Mouse (Mus musculus) myocyte (in vitro differentiated cells): ENCODE data around the gene Lrrc28. TPM values are rescaled to one million over a fixed set of nuclear protein-coding genes. Genes with fewer than 3 reads are reported as not detected.

Experiments
- H3K27me3 ChIP-seq: one replicate; pipeline ENCODE4 v1.6.1; 2011; ENCODE audit not compliant: control insufficient read depth, insufficient read depth, insufficient read length
- H3K36me3 ChIP-seq: one replicate; pipeline ENCODE4 v1.6.1; 2011; ENCODE audit not compliant: control insufficient read depth, insufficient read depth
- H3K4me2 ChIP-seq: one replicate; pipeline ENCODE4 v1.6.1; 2011; ENCODE audit warnings: low read depth, control low read depth
- H3K4me3 ChIP-seq: one replicate; pipeline ENCODE4 v1.5.1; 2011; ENCODE audit warnings: mild to moderate bottlenecking, control low read depth, moderate library complexity
- H3K79me2 ChIP-seq: one replicate; pipeline ENCODE4 v1.6.1; 2011; ENCODE audit not compliant: control insufficient read depth, insufficient read depth
- H3ac ChIP-seq: one replicate; pipeline ENCODE4 v1.6.1; 2011; ENCODE audit not compliant: control insufficient read depth, insufficient read length
- CEBPB ChIP-seq: IDR thresholded peaks from 2 replicates; pipeline ENCODE4 v1.6.1; 2011; ENCODE audit warnings: mild to moderate bottlenecking, moderate library complexity; ENCODE audit not compliant: poor library complexity, insufficient read depth, severe bottlenecking
- E2F4 ChIP-seq: IDR thresholded peaks from one replicate; pipeline ENCODE4 v1.6.1; 2011; ENCODE audit warnings: mild to moderate bottlenecking, control low read depth, moderate library complexity; ENCODE audit not compliant: insufficient read depth
- MAX ChIP-seq: IDR thresholded peaks from one replicate; pipeline ENCODE4 v1.6.1; 2011; ENCODE audit warnings: low read depth, mild to moderate bottlenecking, control low read depth
- MYOD1 ChIP-seq, 3 experiments: IDR thresholded peaks; one replicate each; pipeline ENCODE4 v1.6.1; 2011; ENCODE audit warnings: control low read depth in 2 of 3, low read depth in 2 of 3, mild to moderate bottlenecking in 2 of 3, moderate library complexity in 1 of 3; ENCODE audit not compliant: insufficient read length in 2 of 3, control insufficient read depth in 1 of 3
- MYOG ChIP-seq, 3 experiments: IDR thresholded peaks; one replicate each; pipeline ENCODE4 v1.6.1; 2011; ENCODE audit warnings: control low read depth in 2 of 3, low read depth in 2 of 3, mild to moderate bottlenecking in 2 of 3; ENCODE audit not compliant: insufficient read length in 2 of 3, control insufficient read depth in 1 of 3, insufficient read depth in 1 of 3
- POLR2A ChIP-seq: IDR thresholded peaks from one replicate; pipeline ENCODE4 v1.6.1; 2011; ENCODE audit warnings: low read depth, mild to moderate bottlenecking, control low read depth, moderate library complexity; ENCODE audit not compliant: insufficient read length
- POLR2AphosphoS2 ChIP-seq: IDR thresholded peaks from one replicate; pipeline ENCODE4 v1.6.1; 2011; ENCODE audit warnings: low read depth, control low read depth; ENCODE audit not compliant: insufficient read length
- REST ChIP-seq: IDR thresholded peaks from one replicate; pipeline ENCODE4 v1.6.1; 2011; ENCODE audit warnings: mild to moderate bottlenecking, control low read depth, moderate library complexity; ENCODE audit not compliant: insufficient read depth, insufficient read length
- SRF ChIP-seq: IDR thresholded peaks from one replicate; pipeline ENCODE4 v1.6.1; 2011; ENCODE audit warnings: low read depth; ENCODE audit not compliant: control insufficient read depth, insufficient read length
- TCF12 ChIP-seq: IDR thresholded peaks from one replicate; pipeline ENCODE4 v1.6.1; 2011; ENCODE audit warnings: mild to moderate bottlenecking, control low read depth; ENCODE audit not compliant: poor library complexity, insufficient read depth, severe bottlenecking
- TCF3 ChIP-seq: IDR thresholded peaks from one replicate; pipeline ENCODE4 v1.6.1; 2011; ENCODE audit warnings: low read depth, control low read depth; ENCODE audit not compliant: insufficient read length
- USF1 ChIP-seq: IDR thresholded peaks from one replicate; pipeline ENCODE4 v1.6.1; 2011; ENCODE audit warnings: low read depth, mild to moderate bottlenecking, control low read depth, moderate library complexity
- polyA plus RNA-seq: library from polyadenylated mRNA; unstranded; fragments of >200 nt; fragmentation: generic; extraction: Trizol; gene quantifications from one replicate; pipeline ENCODE4 v1.2.1, GENCODE M21; 2012; ENCODE audit warnings: missing spikeins

The Lrrc28 gene
- polyA plus RNA-seq, 1 experiment, result 24.2 TPM

DNA sequence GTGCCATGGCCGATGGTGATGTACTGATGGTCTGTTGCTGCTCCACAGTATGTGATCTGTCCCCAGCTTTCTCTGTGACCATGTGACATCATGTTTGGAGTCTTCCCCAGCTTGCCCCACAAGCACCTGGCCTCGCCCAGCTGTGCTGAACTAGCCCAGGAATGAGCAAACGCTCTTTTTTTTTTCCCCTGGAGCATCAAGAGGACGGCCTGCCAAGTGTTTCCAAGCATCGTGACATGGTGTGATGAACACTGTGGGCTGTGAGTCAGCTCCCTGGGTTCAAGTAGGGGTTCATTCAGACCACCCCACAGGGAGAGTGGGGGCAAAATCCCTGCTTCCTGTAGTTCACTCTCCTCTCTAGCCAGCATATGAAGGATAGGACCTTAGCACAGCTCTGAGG lies 28.6 kb upstream of the Lrrc28 start:
- TF ChIP-seq REST, result no peak
- no peak for TF ChIP-seq SRF
- TF ChIP-seq POLR2AphosphoS2, result peak; percentile 9
- TF ChIP-seq TCF3, result no peak
- TF ChIP-seq TCF12, result no peak
- TF ChIP-seq CEBPB, result no peak
- Histone ChIP-seq H3K36me3 (peaks cover 6% of the 10 kb centered on the region), H3K4me2 (no peak overlapping the region)

DNA sequence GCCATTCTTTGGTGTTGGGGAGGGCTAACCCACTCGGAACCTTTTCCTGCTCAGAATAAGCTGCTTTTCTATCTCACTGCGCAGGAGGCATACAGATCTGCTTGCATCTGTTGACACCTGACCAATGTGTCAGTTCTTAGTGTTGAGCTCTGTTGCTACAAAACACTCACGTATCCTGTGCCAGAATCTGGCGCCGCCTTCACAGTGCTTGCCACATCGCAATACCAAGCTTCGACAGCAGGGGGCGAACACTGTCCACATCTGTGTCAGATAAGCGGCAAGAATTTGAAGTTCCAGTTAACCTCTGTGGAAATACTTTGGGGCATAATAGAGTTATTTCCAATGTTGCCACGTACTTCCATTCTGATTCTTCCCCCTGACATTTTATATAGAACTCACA lies 27.6 kb upstream of the Lrrc28 start:
- H3K36me3 ChIP-seq, result peaks cover 6% of the 10 kb centered on the region
- H3K27me3 ChIP-seq, result no peaks in the 10 kb centered on the region
- H3K4me3 ChIP-seq, result no peak overlapping the region
- no peak for TF ChIP-seq POLR2A
- TF ChIP-seq USF1, result no peak
- no peak for TF ChIP-seq POLR2AphosphoS2
- no peak for TF ChIP-seq REST
- TF ChIP-seq CEBPB, result no peak
- no peak for TF ChIP-seq SRF
- TF ChIP-seq TCF3, result no peak
- TF ChIP-seq MYOG (IDR thresholded peaks at IDR 0.05; ENCODE audit: control insufficient read depth in 1 of 3, insufficient read depth in 1 of 3, insufficient read length in 2 of 3, low read depth in 2 of 3), result no peak
- no peak for TF ChIP-seq E2F4
- TF ChIP-seq MAX, result no peak
- TF ChIP-seq MYOD1 (IDR thresholded peaks at IDR 0.05; ENCODE audit: control insufficient read depth in 1 of 3, insufficient read length in 2 of 3, low read depth in 2 of 3), result no peak
- no peak for TF ChIP-seq TCF12
- H3K4me2 ChIP-seq, result no peak overlapping the region
- H3ac ChIP-seq, result no peak overlapping the region
- H3K79me2 ChIP-seq, result no peaks in the 10 kb centered on the region

More for the DNA sequence above, 28.6 kb upstream of the Lrrc28 start:
- Histone ChIP-seq H3K4me3 (no peak overlapping the region), H3ac (no peak overlapping the region), H3K27me3 (no peaks in the 10 kb centered on the region), H3K79me2 (no peaks in the 10 kb centered on the region)

DNA sequence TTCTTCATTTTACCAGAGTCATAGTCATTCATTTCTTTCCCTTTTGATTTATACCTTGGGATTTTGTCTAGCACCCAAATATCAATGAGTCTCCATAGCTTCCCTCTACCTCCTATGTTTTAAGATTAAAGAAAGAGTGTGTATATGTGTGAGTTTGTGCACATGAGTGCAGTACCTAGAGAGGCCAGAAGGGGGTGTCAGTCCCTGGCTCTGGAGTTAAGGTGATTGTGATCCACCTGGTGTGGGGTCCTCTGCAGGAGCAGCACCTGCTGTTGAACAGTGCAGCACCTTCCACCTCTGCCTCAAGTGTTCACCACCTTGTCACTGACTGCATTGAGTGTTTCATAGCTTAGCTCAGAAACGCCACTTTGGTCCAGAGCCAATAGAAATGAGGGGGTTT lies 25.9 kb upstream of the Lrrc28 start:
- Histone ChIP-seq H3K27me3 (no peaks in the 10 kb centered on the region), H3ac (no peak overlapping the region), H3K36me3 (peaks cover 6% of the 10 kb centered on the region), H3K4me2 (no peak overlapping the region), H3K79me2 (no peaks in the 10 kb centered on the region), H3K4me3 (no peak overlapping the region)
- no peak for TF ChIP-seq MYOG (IDR thresholded peaks at IDR 0.05; ENCODE audit: control insufficient read depth in 1 of 3, insufficient read depth in 1 of 3, insufficient read length in 2 of 3, low read depth in 2 of 3)
- no peak for TF ChIP-seq POLR2AphosphoS2
- TF ChIP-seq TCF3, result no peak
- TF ChIP-seq REST, result no peak

DNA sequence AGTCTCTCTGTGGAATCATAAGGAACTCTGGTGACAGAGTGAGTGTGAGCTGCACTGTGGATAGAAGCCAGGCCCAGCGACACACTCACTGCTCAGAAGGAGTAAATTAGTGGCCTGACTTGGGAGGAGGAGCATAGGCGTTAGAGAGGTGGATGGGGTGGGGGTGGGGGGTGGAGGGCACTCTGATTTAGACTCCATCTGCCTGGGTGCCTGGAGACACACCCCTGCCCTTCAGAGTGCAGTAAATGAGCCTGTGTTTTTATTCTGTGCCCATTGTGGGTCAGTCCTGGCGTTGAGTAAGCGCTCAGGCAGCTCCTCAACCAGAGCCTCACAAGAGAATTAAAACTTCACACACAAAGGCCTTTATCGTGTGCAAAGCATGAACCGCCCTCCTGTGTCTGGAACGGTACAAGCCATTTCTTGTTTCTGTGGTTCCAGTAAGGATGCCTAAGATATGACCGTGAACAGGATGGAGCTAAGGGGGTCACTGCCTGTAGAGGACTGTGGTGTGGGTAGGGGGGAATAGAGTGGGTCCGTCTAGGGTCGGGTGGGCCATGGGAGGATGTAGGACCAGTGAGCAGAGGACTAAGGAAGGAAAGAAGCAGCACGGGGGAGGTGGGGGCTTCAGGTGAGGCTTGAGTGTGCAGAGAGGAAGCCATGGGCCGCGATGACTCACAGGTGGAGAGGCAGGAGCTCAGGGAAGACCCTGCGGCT lies 19.1 kb upstream of the Lrrc28 start:
- Histone ChIP-seq H3K4me2 (no peak overlapping the region), H3K4me3 (no peak overlapping the region), H3K79me2 (no peaks in the 10 kb centered on the region), H3K27me3 (no peaks in the 10 kb centered on the region), H3K36me3 (peaks cover 3% of the 10 kb centered on the region), H3ac (no peak overlapping the region)
- TF ChIP-seq E2F4 (no peak), TCF12 (no peak), SRF (no peak), TCF3 (no peak), MAX (no peak), USF1 (no peak)

DNA sequence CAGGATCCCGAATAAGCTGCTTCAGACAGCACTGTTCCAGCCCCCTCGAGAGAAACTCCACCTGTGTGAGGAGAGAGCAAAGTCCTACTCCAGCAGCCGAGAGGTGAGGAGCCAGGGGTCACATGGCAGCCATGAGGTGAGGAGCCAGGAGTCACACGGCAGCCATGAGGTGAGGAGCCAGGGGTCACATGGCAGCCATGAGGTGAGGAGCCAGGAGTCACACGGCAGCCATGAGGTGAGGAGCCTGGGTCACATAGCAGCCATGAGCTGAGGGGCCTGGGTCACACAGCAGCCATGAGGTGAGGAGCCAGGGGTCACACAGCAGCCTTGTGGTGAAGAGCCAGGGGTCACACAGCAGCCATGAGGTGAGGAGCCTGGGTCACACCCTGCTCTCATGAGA lies 17.4 kb upstream of the Lrrc28 start:
- TF ChIP-seq POLR2A (no peak), E2F4 (no peak), REST (no peak), POLR2AphosphoS2 (no peak)
- Histone ChIP-seq H3K4me2 (no peak overlapping the region), H3K4me3 (no peak overlapping the region), H3K79me2 (no peaks in the 10 kb centered on the region), H3ac (no peak overlapping the region), H3K27me3 (no peaks in the 10 kb centered on the region), H3K36me3 (peaks cover 3% of the 10 kb centered on the region)
